In genomic region chr10:75364796-75365195, GRCm38 (mm10) we compare ENCODE assay signal across 9 mouse cellular contexts. TPM values are rescaled to one million over a fixed set of nuclear protein-coding genes. Genes with fewer than 3 reads are reported as not detected.
A peak's percentile ranks its signal among the peaks of the same experiment; 100 is the strongest.
DNase-seq lines count a peak whose midpoint lies in the region; ATAC-seq and TF ChIP-seq lines count a peak whose summit lies in the region.
"Had no signal": no experiment of that assay in that cellular context is flagged by ENCODE, and none has a peak within 500 bp of the region (broad histone marks: within the 10 kb centered on the region; RNA-seq: fewer than 3 reads in every experiment).

No protein-coding gene starts in this region.

- H3K4me1 ChIP-seq in forebrain, embryonic 11.5 days (replicated peaks; ENCODE audit: control insufficient read depth, insufficient read depth, low read length), result no peaks in the 10 kb centered on the region
- H3K4me1 ChIP-seq in forebrain, embryonic 15.5 days, result peaks cover 2% of the 10 kb centered on the region
- H3K4me1 ChIP-seq in neural tube, embryonic 12.5 days, result peaks cover 14% of the 10 kb centered on the region; the same call in 1 of the 2 replicates

- H3K9ac ChIP-seq in forebrain, embryonic 11.5 days (ENCODE audit: low read length), result no peak overlapping the region
- H3K9ac ChIP-seq in forebrain, embryonic 15.5 days (replicated peaks), result no peak overlapping the region
- H3K9ac ChIP-seq in neural tube, embryonic 12.5 days, result no peak overlapping the region

- no peaks in the 10 kb centered on the region for H3K9me3 ChIP-seq in forebrain, embryonic 11.5 days (ENCODE audit: control insufficient read depth, low read length)
- no peaks in the 10 kb centered on the region for H3K9me3 ChIP-seq in forebrain, embryonic 15.5 days
- H3K9me3 ChIP-seq in neural tube, embryonic 12.5 days, result no peaks in the 10 kb centered on the region

- H3K27ac ChIP-seq in forebrain, embryonic 11.5 days (ENCODE audit: low read depth, low read length), result no peak overlapping the region
- H3K27ac ChIP-seq in forebrain, embryonic 15.5 days (replicated peaks), result no peak overlapping the region; the same call in 1 of the 2 replicates
- peak overlapping the region; percentile 40 for H3K27ac ChIP-seq in left cerebral cortex, adult 2 months
- no peak overlapping the region for H3K27ac ChIP-seq in neural tube, embryonic 12.5 days
- H3K27ac ChIP-seq: macrophage had no signal

- H3K4me3 ChIP-seq in forebrain, embryonic 11.5 days (ENCODE audit: low read depth, low read length), result no peak overlapping the region
- no peak overlapping the region for H3K4me3 ChIP-seq in forebrain, embryonic 15.5 days
- H3K4me3 ChIP-seq in left cerebral cortex, adult 2 months, result no peak overlapping the region
- no peak overlapping the region for H3K4me3 ChIP-seq in neural tube, embryonic 12.5 days

- intact Hi-C loops in left cerebral cortex, adult 2 months (cut with DNase I), result no loop called here

- 84% methylated on average over 9 of the region's 9 CpGs for WGBS in forebrain, embryonic 11.5 days
- 71% methylated on average over 9 of the region's 9 CpGs for WGBS in forebrain, embryonic 15.5 days
- 79% methylated on average over 9 of the region's 9 CpGs for WGBS in neural tube, embryonic 12.5 days

- DNase-seq in forebrain, embryonic 11.5 days (ENCODE audit: low spot score), result no peak
- DNase-seq in left cerebral cortex, adult 2 months (ENCODE audit: extremely low spot score in 1 of 2, low spot score in 2 of 2), result no peak
- no peak for DNase-seq in left cerebral cortex, adult 9 months (ENCODE audit: low spot score in 2 of 2)
- no peak for DNase-seq in T-cell, adult 2 months (ENCODE audit: low spot score)

- H3K27me3 ChIP-seq in forebrain, embryonic 11.5 days (ENCODE audit: control insufficient read depth, insufficient read depth, low read length), result no peaks in the 10 kb centered on the region
- H3K27me3 ChIP-seq in forebrain, embryonic 15.5 days, result no peaks in the 10 kb centered on the region
- H3K27me3 ChIP-seq in neural tube, embryonic 12.5 days (replicated peaks), result no peaks in the 10 kb centered on the region

- ATAC-seq in forebrain, embryonic 11.5 days (replicated peaks; ENCODE audit: low FRiP score), result 0 out of 2 replicates have a peak, but pooled peaks have one; percentile 19
- ATAC-seq in forebrain, embryonic 15.5 days (replicated peaks), result no peak
- ATAC-seq in granulocyte monocyte progenitor cell, adult 5-6 weeks (replicated peaks; ENCODE audit: poor library complexity, severe bottlenecking), result peak; percentile 25; the same call in 1 of the 2 replicates
- peak; percentile 42; the same call in 1 of the 2 replicates for ATAC-seq in neural tube, embryonic 12.5 days (ENCODE audit: low FRiP score, low read depth)
- ATAC-seq in frontal cortex, adult (ENCODE audit: low TSS enrichment), result no peak

- H3K4me2 ChIP-seq in forebrain, embryonic 11.5 days (ENCODE audit: low read depth, low read length, severe bottlenecking), result no peak overlapping the region
- no peak overlapping the region for H3K4me2 ChIP-seq in forebrain, embryonic 15.5 days (replicated peaks)
- H3K4me2 ChIP-seq in neural tube, embryonic 12.5 days (replicated peaks), result no peak overlapping the region

- no peaks in the 10 kb centered on the region for H3K36me3 ChIP-seq in forebrain, embryonic 11.5 days (ENCODE audit: control insufficient read depth, insufficient read depth, low read length)
- H3K36me3 ChIP-seq in forebrain, embryonic 15.5 days, result no peaks in the 10 kb centered on the region
- H3K36me3 ChIP-seq in neural tube, embryonic 12.5 days, result no peaks in the 10 kb centered on the region

- TF ChIP-seq CTCF in left cerebral cortex, adult 2 months (IDR thresholded peaks at IDR 0.05), result no peak

RNA-seq across cellular contexts. Expression of gene Upb1, which starts 36.1 kb away (rescaled TPM):
- 0.59 TPM in 1 of 2 replicates, not detected in the other for polyA plus RNA-seq in forebrain, embryonic 11.5 days (2014; fragmentation: Nextera tagmentation; extraction: Ambion mirVana)
- polyA plus RNA-seq in forebrain, embryonic 15.5 days (2015; fragmentation: Nextera tagmentation; extraction: Ambion mirVana), result 0.13 and 0.19 TPM in 2 replicates
- total RNA-seq in left cerebral cortex, adult 2 months (2021), result under 1 TPM; 0.29 to 0.30 TPM
- not detected in 2 replicates for total RNA-seq in granulocyte monocyte progenitor cell, adult 5-6 weeks (2014; fragmentation: Nextera tagmentation)
- total RNA-seq in granulocyte monocyte progenitor cell, adult 5-6 weeks (2017), result 0.31 TPM in 1 of 2 replicates, not detected in the other
- polyA plus RNA-seq in neural tube, embryonic 12.5 days (2016; fragmentation: Nextera tagmentation; extraction: Ambion mirVana), result 0.10 TPM in 1 of 2 replicates, not detected in the other

RNA-seq across cellular contexts. Expression of gene Adora2a, which starts 48.1 kb away (rescaled TPM):
- 2.5 and 4.2 TPM in 2 replicates for polyA plus RNA-seq in forebrain, embryonic 11.5 days (2014; fragmentation: Nextera tagmentation; extraction: Ambion mirVana)
- polyA plus RNA-seq in forebrain, embryonic 15.5 days (2015; fragmentation: Nextera tagmentation; extraction: Ambion mirVana), result 6.4 and 8.2 TPM in 2 replicates
- 10 to 100 TPM in 1 of 2 experiments, 1 to 10 TPM in 1; 6.8 to 18.7 TPM for total RNA-seq in left cerebral cortex, adult 2 months (2021)
- total RNA-seq in granulocyte monocyte progenitor cell, adult 5-6 weeks (2014; fragmentation: Nextera tagmentation), result 0.79 and 0.80 TPM in 2 replicates
- 1.1 and 2.4 TPM in 2 replicates for total RNA-seq in granulocyte monocyte progenitor cell, adult 5-6 weeks (2017)
- 3.5 and 4.1 TPM in 2 replicates for polyA plus RNA-seq in neural tube, embryonic 12.5 days (2016; fragmentation: Nextera tagmentation; extraction: Ambion mirVana)

Comparison
In these comparisons a context has a peak if more than half of its experiments do, and no peak if none do; other contexts are left out.
1. ATAC-seq: peak in forebrain, embryonic 11.5 days (single experiment), granulocyte monocyte progenitor cell, adult 5-6 weeks (single experiment) and neural tube, embryonic 12.5 days (single experiment); none in forebrain, embryonic 15.5 days (single experiment) and frontal cortex, adult (single experiment).